Mouse (Mus musculus) brain, adult 2 months (tissue): ENCODE measurements around the gene Tnr.
A peak's percentile ranks its signal among the peaks of the same experiment; 100 is the strongest.
"Not testable (repeated sequence)": the region's sequence is repeated elsewhere in the genome, so short reads cannot be mapped to it uniquely, and the experiment has no call there.

Source experiments
- DNase-seq: peaks from one replicate; pipeline ENCODE4 v3.0.0; 2011; ENCODE audit warnings: low read depth, low spot score

The Tnr gene

DNA sequence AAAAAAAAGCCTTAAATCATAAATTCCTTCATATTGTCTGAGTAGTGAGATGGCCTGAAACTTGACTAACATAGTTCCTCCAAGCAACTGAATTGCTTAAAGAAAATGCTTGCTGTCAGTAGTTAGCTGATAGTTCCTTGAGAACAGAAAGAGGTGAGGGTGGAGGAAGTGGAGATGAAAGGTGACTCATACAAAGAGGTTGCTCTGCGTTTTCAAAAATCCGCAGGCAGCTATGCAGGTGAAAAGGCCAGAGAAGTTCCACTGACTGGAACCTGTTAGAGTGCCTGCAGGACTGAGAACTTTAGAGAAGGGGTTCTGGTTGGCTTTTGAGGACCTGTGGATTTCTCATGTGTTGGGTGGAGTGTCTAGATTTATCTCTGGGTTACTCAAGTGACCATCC, 414.9 kb downstream of the Tnr start:
- DNase-seq: no peak

- DNase-seq: peak; percentile 27
Observed at GRCm38 (mm10) chr1:159939335-159939734, 415.8 kb downstream of the Tnr start.

- DNase-seq: no peak
Observed at GRCm38 (mm10) chr1:159953526-159953925, 430.0 kb downstream of the Tnr start.

- no peak for DNase-seq
Observed at GRCm38 (mm10) chr1:159963351-159963750, 439.8 kb downstream of the Tnr start.

- DNase-seq: not testable (repeated sequence)
Observed at GRCm38 (mm10) chr1:159966286-159966685, 442.7 kb downstream of the Tnr start.

- DNase-seq: no peak
Observed at GRCm38 (mm10) chr1:159968395-159968794, 444.8 kb downstream of the Tnr start.

GRCm38 (mm10) chr1:159977786-159978185, 454.2 kb downstream of the Tnr start:
- DNase-seq: no peak

- no peak for DNase-seq
Observed at GRCm38 (mm10) chr1:159979096-159979495, 455.5 kb downstream of the Tnr start.

- no peak for DNase-seq
Observed at GRCm38 (mm10) chr1:159980355-159980754, 456.8 kb downstream of the Tnr start.
